Mouse (Mus musculus) adrenal gland, postnatal 25 days (tissue): ENCODE results near the gene Aif1. TPM values are rescaled to one million over a fixed set of nuclear protein-coding genes. Genes with fewer than 3 reads are reported as not detected.

Source experiments
- microRNA-seq, 2 experiments: library from miRNA; unstranded; fragments of <30 nt; microRNA quantifications; one replicate each; pipeline ENCODE4 v1.2.0; 2021
- total RNA-seq: library from RNA; stranded (reverse); gene quantifications from 2 replicates; pipeline ENCODE4 v1.2.3, GENCODE M21; 2021

The Aif1 gene
- total RNA-seq, 1 experiment from 2014 or later, result 3.0 TPM

Small RNA genes within 50 kb of the gene (microRNA-seq; reads per million reads assigned to microRNA genes)
- 0 reads per million in 2 experiments for gene Mir6973a
- gene Mir6974, result 0 reads per million in 2 experiments

Other genes starting within 250 kb of the Aif1 start
- 26.1 and 27.6 TPM in 2 replicates for gene Neu1, start 244.8 kb downstream of the Aif1 start, total RNA-seq
- gene Hspa1b, start 216.8 kb downstream of the Aif1 start, total RNA-seq, result 29.0 and 79.3 TPM in 2 replicates
- not detected in 2 replicates for gene Gm20481, start 206.2 kb downstream of the Aif1 start, total RNA-seq
- 18.9 and 33.6 TPM in 2 replicates for gene Hspa1a, start 203.9 kb downstream of the Aif1 start, total RNA-seq
- gene Hspa1l, start 203.4 kb downstream of the Aif1 start, total RNA-seq, result 0.27 TPM in 1 of 2 replicates, not detected in the other
- gene Lsm2, start 194.2 kb downstream of the Aif1 start, total RNA-seq, result 39.6 and 51.2 TPM in 2 replicates
- 62.4 and 64.8 TPM in 2 replicates for gene Vars, start 175.1 kb downstream of the Aif1 start, total RNA-seq
- 0.57 and 0.97 TPM in 2 replicates for gene Vwa7, start 159.5 kb downstream of the Aif1 start, total RNA-seq
- gene Sapcd1, start 148.1 kb downstream of the Aif1 start, total RNA-seq, result 0.61 TPM in 1 of 2 replicates, not detected in the other
- gene Msh5, start 129.3 kb downstream of the Aif1 start, total RNA-seq, result 1.3 and 1.6 TPM in 2 replicates
- 79.7 and 90.5 TPM in 2 replicates for gene Clic1, start 126.1 kb downstream of the Aif1 start, total RNA-seq
- gene Ddah2, start 117.0 kb downstream of the Aif1 start, total RNA-seq, result 14.2 and 17.8 TPM in 2 replicates
- gene Ly6g6c, start 110.7 kb downstream of the Aif1 start, total RNA-seq, result not detected in 2 replicates
- gene Mpig6b, start 109.9 kb downstream of the Aif1 start, total RNA-seq, result 0.24 TPM in 1 of 2 replicates, not detected in the other
- gene Ly6g6e, start 99.2 kb downstream of the Aif1 start, total RNA-seq, result not detected in 2 replicates
- gene Ly6g6d, start 98.0 kb downstream of the Aif1 start, total RNA-seq, result 1.5 and 2.0 TPM in 2 replicates
- not detected in 2 replicates for gene Ly6g6f, start 90.5 kb downstream of the Aif1 start, total RNA-seq
- 67.1 and 84.9 TPM in 2 replicates for gene Abhd16a, start 86.8 kb downstream of the Aif1 start, total RNA-seq
- gene Ly6g5c, start 67.8 kb downstream of the Aif1 start, total RNA-seq, result not detected in 2 replicates
- 0.30 and 0.81 TPM in 2 replicates for gene Ly6g5b, start 60.6 kb downstream of the Aif1 start, total RNA-seq
- gene Gpank1, start 54.6 kb downstream of the Aif1 start, total RNA-seq, result 19.0 and 19.4 TPM in 2 replicates
- 201 and 272 TPM in 2 replicates for gene Csnk2b, start 54.0 kb downstream of the Aif1 start, total RNA-seq
- gene D17H6S53E, start 49.7 kb downstream of the Aif1 start, total RNA-seq, result 23.0 and 29.7 TPM in 2 replicates
- gene Apom, start 44.0 kb downstream of the Aif1 start, total RNA-seq, result 2.9 TPM in 1 of 2 replicates, not detected in the other
- gene Bag6, start 40.9 kb downstream of the Aif1 start, total RNA-seq, result 403 and 461 TPM in 2 replicates
- 268 and 310 TPM in 2 replicates for gene Prrc2a, start 11.2 kb downstream of the Aif1 start, total RNA-seq
- 5.2 TPM in 1 of 2 replicates, not detected in the other for gene Lst1, start 12.4 kb upstream of the Aif1 start, total RNA-seq
- 2.8 and 8.5 TPM in 2 replicates for gene Ltb, start 18.4 kb upstream of the Aif1 start, total RNA-seq
- gene Tnf, start 25.9 kb upstream of the Aif1 start, total RNA-seq, result 0.58 and 0.76 TPM in 2 replicates
- 0.30 TPM in 1 of 2 replicates, not detected in the other for gene Lta, start 29.3 kb upstream of the Aif1 start, total RNA-seq
- not detected in 2 replicates for gene Gm16181, start 44.8 kb upstream of the Aif1 start, total RNA-seq
- gene Atp6v1g2, start 57.6 kb upstream of the Aif1 start, total RNA-seq, result 8.0 and 8.4 TPM in 2 replicates
- gene Nfkbil1, start 59.7 kb upstream of the Aif1 start, total RNA-seq, result 18.3 and 24.1 TPM in 2 replicates
- gene Ddx39b, start 65.7 kb upstream of the Aif1 start, total RNA-seq, result 237 and 249 TPM in 2 replicates
- 86.1 and 109 TPM in 2 replicates for gene H2-D1, start 86.7 kb upstream of the Aif1 start, total RNA-seq
- gene H2-Q1, start 144.3 kb upstream of the Aif1 start, total RNA-seq, result 0.90 and 2.0 TPM in 2 replicates
- 1.1 TPM in 1 of 2 replicates, not detected in the other for gene H2-Q2, start 166.2 kb upstream of the Aif1 start, total RNA-seq
- 16.5 and 20.9 TPM in 2 replicates for gene H2-Q4, start 203.5 kb upstream of the Aif1 start, total RNA-seq
- 2.1 TPM in 1 of 2 replicates, not detected in the other for gene H2-Q6, start 248.8 kb upstream of the Aif1 start, total RNA-seq